Mouse (Mus musculus): ENCODE data around the gene Rims1.

The Rims1 gene

DNA sequence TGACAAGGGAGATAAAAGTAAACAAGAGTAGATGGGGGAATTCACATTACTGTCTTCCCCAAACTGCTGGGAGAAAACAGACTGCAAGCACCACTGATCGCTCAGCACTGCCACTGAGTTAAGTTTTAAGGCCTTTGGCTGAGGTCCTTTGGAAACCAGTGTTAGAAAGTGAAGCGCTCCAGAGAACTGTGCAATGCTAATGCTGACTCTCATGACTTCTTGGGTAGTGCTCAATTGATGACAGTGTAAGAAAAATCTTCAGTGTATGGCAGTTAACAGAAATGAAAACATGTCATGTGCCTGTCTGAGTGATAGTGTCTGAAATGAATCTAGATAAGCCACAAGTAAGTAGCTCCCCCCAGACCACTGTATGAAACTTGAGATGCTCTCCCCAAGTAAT lies 111.3 kb downstream of the Rims1 start:
- no peak for DNase-seq (ENCODE audit: low read depth)

DNA sequence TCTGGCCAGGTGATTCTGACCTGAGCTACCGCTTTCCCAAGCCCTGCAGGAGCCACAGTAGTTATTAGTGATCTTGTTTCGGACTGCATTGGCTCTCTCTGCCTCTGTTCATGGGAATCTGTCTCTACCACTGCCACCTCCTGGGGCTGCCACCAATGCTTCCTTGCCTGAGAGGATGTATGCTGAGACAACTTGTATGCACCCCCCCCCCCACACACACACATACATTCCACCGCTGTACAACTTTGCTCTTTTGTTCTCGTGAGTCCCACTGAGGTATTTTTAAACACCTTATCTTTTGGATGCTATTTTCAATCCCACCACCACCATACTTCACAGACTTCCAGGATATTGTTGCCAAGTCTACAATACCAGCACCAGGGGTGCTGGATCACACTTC lies 122.3 kb downstream of the Rims1 start:
- DNase-seq (ENCODE audit: low read depth) = no peak

DNA sequence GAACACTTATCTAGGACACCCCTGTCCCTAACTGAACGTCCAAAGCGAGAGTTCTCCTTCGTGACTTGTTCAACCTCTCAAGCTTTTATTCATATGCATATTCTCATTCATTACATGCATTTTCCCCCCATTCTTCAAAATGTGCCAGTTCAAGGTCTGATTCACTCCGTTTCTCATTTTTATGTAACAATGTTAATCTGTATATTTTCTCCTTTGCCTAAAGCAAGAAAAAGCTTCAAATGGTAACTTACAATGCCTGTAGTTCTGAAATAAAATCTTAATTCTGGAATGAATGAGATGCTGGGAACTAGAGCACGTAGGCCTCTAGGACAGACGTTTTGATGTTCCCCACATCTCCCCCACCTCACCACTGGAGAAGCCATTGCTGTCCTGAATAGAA lies 141.6 kb downstream of the Rims1 start:
- DNase-seq (ENCODE audit: low read depth) = no peak

DNA sequence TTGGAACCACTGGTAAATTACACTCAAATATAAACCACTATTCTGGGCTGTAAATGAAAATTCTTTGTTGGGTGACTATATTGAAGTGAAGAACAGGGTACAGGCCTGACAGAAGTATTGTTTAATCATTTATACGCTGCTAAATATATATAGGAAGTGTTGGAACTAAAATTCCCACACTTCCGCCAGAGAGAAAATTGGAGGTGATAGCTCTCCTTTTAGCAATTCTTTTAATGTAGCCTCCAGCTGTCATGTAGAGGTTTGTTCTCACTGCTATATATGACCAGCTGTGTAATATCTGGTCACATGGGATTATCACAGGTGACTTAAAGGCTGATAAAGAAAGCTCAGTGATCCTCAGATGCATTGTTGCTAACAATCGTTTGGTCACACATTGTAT lies 144.0 kb downstream of the Rims1 start:
- DNase-seq (ENCODE audit: low read depth) = no peak

DNA sequence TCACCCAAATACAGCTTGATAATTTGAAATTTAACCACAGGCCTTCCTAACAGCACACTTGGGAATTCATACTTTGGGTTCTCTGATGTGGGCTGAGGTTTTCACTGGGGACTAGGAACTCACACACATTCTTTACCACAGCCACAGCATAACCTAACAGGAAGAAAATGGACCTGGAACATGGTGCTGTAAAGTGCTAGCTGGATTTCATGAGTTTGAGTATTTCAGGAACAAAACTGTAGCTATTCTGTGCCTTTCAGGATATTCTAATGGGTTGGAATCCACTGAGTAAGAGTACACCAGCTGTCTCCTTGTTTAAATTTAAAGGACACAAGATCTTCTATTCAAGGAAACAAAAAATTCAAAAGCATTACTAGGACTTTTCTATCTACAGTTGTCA lies 149.8 kb downstream of the Rims1 start:
- DNase-seq (ENCODE audit: low read depth) = no peak

DNA sequence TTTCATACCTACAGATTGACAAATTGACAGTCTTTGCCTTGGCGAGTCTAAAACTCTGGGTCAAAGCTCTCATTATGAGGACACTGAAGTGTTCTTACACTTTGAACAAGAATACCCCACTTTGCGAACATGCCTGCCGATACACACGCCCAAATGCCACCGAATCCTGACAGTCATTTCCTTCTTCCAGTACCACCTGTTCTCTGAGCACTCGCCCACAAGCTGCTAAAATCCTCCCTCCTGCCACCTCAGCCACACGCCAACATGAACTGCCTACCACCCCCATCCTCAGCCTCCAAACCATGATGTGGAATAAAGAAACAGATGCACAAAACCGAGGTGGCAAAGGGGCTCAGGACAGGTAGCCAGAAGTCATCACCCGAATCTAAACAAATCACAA lies 150.9 kb downstream of the Rims1 start:
- DNase-seq (ENCODE audit: low read depth) = no peak

DNA sequence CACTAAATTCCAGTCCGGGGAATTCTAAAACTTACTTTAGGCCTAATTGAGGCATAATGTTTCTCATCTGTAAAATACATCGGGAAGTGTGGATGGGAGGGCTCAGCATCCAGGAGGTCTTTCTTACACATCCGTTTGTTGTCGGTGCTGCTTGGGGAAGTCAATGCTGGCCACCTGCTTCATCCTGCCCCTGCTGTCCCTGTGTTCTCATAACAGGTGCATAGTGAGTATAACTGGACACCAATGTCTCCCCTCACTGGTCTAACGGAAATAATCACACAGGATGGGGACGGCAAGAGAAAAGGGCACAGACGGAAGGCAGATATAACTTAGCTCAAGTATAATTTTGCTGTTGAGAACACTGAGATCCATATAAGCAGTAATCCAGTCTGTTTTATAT lies 155.2 kb downstream of the Rims1 start:
- DNase-seq (ENCODE audit: low read depth) = no peak

DNA sequence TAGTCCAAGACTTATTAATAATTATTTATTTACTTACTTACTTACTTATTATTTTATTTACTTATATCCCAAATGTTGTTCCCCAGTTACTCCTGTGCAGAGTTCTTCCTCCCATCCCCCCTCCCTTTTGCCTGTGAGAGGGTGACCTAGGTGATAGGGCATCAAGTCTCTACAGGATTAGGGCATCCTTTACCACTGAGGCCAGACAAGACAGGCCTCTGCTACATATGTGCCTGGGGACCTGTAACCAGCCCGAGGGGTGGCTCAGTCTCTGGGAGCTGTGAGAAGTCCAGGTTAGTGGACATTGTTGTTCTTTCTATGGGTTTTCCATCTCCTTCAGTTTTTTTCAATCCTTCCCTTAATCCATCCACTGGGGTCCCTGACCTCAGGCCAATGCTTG lies 156.4 kb downstream of the Rims1 start:
- no peak for DNase-seq (ENCODE audit: low read depth)

DNA sequence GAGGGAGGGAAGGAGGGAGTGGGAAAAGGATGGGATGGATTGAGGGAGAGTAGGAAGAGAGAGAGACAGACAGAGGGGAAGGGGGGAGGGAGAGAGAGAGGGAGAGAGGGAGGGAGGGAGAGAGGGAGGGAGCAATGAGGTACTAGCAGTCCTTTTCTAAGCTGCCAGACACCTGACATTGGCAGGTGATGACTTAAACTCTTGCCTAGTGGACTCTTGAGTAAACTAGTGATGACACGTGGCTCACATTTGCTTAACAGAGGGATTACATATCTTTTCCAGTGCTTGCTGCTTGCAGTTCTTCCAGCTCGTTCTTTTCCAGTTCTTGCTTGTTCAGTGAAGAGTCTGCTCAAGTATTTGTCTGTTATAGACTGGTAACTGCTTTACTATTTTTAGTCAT lies 160.5 kb downstream of the Rims1 start:
- DNase-seq (ENCODE audit: low read depth) = no peak

DNA sequence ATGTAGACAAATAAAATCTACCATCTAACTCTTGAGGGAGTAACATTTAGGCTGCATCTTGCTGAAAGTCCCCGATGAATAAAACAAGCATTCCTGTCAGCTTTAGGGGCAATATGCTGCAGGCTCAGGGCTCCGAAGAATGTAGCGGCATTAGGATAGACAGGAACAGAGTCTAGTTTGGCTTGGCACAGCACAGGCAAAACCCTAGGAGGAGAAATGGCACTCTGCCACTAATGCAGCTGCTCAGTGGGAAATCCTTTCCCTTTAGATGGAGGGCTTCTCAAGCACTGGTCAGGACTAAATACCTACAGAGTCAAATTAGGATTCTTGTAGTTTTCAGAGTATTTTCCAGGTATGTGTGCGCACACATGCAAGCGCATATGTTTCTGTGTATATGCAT lies 165.2 kb downstream of the Rims1 start:
- no peak for DNase-seq (ENCODE audit: low read depth)

DNA sequence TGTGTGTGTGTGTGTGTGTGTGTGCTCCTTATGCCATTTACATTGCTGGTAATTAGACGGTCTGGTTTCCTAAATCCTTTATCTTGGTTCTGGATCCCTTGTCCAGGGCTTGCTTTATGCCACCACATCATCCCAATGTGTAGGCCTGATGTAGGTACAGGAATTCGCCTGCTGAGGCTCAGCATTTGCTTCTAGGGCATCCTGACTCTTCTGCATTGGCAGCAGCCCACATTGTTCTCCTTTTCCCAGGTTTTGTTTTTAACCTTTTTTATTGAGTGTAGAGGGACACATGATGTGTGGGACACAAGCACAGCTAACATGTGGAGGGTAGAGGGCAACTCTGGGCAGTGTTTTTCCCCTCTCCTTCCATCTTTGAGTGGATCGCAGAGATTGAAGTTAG lies 166.1 kb downstream of the Rims1 start:
- DNase-seq (ENCODE audit: low read depth) = no peak

DNA sequence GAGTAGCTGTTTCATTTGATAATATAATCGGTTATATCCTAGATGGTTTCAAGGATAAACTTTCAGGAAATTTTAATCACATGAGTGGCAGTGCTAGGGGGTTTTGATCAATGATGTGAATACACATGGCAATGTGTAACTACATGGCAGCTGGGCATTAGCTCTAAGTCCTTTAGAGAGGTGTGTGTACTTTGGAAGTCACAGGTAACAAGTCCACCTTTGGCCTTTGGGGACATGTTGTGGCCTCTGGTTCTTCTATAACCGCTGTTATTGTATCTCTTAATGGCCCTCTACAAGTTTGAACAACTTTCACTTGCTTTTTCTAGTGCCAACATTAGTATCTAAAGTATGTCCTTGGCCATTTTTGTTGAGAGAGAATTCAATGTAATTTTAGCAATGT lies 171.9 kb downstream of the Rims1 start:
- DNase-seq (ENCODE audit: low read depth) = no peak

DNA sequence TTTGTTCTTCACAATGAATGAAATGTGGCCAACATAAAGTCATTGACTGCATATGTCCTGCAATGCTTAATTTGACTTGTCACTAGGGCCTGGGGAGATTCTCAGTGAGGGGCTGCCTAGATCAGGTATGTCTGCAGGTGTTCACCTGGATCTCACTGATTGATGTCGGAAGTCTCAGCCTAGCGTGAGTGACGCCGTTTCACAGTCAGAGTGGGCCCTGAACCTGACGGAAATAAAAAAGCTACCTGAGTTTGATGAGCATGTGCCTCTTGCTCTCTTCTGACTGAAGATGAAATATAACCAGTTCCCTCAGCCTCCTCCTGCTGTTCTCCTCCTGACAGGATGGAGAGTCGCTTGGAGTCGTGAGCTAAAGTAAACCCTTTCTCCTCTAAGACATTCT lies 173.2 kb downstream of the Rims1 start:
- DNase-seq (ENCODE audit: low read depth) = no peak

DNA sequence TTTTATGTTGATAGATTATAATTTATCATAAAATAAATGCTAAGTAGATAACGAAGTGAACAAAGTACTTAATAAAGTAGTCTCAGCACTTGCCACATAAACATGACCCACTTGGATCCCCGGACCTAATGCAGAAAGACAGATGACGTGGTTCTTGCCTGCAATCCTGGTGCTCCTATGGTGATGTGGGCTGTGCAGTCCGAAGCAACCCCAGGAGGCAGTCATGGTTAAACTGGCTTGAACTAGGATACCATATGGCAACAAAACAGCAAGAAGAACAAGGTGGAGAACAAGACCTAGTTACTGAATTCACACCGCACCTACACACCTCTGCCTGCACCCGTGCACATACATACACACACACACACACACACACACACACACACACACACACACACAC lies 173.8 kb downstream of the Rims1 start:
- DNase-seq (ENCODE audit: low read depth) = no peak

DNA sequence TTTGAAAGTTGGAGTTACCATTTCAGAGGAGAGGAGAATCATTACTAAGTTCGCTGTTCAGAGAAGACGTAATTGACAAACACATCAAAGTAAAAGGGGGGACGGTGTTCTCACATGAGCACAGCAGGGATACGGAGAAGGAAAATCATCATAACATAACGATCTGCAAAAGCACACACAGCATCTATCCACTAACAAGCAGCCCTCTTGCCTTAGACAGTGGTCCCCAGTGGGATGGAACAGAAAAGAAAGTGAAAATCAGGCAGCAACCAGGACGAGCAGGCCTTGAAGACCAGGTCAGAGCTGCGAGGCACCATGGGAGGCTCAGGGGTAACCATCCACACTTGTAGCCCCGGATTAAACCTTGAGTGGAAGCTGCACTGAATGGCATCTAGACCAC lies 176.8 kb downstream of the Rims1 start:
- no peak for DNase-seq (ENCODE audit: low read depth)

DNA sequence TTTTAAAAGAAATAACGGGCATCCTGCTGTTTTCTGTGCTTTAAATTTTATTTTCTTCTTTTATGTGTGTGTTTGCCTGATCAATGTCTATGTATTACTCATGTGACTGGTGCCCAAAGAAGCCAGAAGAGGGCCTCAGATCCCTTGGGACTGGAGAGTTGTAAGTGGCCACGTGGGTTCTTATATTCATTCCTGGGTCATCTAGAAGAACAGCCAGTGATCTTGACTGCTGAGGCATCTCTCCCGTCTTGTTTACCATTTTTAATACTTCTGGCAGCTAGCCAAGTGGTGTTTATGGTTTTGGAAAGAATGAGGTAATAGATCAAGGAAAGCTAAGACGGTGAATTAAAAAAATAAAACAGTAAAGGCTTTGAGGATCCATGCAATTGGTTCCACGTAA lies 178.8 kb downstream of the Rims1 start:
- DNase-seq (ENCODE audit: low read depth) = peak; percentile 1

DNA sequence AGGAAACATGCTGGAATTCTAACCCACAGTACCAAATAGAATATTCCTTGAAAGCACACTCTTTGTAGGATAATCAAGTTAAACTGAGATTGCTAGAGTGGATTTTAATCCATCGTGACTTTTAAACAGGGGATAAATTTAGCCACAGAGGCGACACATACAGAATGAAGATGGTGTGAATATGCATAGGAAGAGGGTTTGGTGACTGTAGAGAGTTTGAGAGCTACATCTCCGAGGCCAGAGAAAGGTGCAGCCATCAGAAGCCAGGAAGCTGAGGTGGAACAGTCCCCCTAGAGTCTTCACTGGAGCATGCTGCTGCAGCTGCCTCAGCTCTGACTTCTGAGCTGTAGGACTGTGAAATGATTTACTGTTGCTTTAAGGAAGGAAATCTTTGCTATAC lies 179.5 kb downstream of the Rims1 start:
- no peak for DNase-seq (ENCODE audit: low read depth)

DNA sequence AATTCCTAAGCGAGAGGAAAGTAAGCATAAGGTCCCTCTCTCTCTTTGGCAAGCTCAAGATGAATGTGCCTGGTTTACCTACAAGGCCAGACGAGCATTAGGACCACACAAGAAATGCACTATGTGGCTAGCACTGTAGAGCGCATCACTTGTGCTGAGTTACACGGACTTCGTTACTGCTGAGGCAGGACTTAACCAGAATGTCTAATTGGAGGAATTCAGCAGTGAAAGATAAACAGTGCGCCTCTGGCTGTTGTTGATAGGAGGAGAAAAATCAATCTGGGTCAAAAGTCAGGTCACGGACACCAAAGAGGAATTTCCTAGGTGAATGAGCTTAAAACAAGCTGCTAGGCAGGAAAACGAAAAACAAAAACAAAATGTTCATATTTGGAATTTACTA lies 185.0 kb downstream of the Rims1 start:
- DNase-seq (ENCODE audit: low read depth) = no peak

DNA sequence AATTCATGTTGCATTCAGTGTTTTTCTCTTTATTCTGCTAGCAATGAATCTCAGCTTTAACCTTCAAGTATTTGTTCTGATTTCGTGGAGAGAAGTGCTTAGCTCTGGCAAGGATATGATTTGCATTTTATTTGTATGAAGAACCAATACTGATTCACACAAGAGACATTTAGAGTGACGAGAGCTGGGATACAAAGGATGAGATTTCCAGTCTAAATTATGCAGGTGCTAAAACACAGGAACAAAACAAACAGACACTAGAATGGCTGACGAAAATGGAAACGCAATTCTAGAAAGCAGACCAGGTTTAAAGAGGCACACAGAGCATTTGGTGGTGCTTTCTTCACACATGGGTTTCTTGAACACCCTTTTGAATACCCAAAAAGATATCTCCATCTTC lies 190.2 kb downstream of the Rims1 start:
- no peak for DNase-seq (ENCODE audit: low read depth)

DNA sequence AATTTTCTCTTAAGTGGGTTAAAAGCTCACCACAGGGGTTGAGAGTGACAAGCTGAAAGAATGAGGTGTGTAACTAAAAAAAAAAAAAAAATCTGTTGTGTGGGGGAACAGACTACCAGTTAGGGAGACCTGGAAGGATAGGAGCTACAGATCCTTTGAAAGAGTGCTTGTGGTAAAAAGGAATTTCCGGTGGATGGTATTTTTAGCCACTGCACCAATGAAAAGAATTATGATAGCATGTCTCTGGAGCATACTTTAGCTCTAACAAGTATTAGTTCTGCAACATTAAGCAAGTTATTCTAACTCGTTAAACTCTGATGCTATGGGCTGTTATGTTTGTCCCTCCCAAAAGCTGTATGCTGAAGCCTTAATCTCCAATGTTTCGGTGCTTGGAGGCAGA lies 192.2 kb downstream of the Rims1 start:
- no peak for DNase-seq (ENCODE audit: low read depth)

DNA sequence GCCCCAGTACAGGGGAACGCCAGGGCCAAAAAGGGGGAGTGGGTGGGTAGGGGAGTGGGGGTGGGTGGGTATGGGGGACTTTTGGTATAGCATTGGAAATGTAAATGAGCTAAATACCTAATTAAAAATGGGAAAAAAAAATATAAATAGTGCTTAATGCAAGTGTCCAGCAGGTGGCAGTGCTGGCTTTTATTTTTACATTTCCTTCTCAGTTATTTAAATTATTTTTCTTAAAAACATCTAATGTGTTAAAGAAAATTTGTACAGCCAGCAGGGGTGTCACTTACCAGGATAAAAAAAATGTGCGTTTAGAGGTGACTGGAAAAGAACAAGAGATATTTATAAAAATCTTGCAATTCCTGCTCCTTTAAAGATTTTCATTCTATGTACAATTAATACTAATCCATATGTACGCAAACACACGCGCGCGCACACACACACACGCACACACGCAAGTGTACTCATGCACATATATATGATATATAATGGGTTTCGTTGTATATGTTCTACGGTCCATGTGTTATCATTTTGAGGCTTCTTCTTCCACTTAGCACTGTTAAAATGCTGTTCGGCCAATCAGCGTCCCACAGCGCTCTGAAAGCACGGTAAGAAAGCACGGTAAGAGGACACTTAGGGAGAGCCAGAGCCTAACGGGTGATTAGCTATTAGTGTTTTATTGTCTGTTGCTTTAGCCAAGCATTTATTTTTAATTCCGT lies 201.3 kb downstream of the Rims1 start:
- DNase-seq (ENCODE audit: low read depth) = peak; percentile 11

DNA sequence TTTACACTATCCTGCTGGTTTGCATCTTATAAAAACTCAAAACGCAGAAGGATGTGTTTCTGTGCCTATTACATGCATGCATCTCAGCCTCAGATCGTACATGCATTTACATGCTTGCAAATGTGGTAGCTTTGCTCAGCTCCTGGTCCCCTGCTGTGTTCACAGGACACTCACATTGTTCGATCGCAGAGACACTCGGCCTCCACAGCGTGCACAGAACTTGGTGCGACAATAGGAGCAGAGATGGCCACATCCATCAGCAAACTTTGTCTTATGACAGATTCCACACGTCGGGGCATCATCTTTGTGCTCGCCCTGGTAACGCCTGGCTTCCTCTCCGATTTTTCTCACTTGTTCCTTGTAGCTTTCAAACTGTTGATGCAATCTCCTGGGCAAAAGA lies 209.6 kb downstream of the Rims1 start:
- no peak for DNase-seq (ENCODE audit: low read depth)

DNA sequence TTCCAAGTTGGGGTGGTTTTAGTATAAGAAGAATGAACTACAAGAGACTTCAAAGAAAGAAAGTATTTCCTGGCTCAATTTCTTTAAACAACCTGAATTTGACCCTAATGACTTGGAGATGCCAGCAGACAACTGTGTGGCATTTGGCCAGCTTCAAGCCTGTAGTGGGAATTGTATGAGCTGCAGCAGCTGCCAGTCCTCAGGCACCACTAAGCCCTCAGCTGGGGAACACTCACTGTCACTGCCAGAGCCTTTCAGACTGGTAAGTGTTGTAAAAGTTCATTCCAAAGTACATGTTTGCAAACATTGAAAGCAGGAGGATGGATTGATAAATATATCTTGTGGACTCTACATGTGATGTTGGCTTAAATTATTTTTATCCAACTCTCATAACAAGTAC lies 211.0 kb downstream of the Rims1 start:
- no peak for DNase-seq (ENCODE audit: low read depth)

DNA sequence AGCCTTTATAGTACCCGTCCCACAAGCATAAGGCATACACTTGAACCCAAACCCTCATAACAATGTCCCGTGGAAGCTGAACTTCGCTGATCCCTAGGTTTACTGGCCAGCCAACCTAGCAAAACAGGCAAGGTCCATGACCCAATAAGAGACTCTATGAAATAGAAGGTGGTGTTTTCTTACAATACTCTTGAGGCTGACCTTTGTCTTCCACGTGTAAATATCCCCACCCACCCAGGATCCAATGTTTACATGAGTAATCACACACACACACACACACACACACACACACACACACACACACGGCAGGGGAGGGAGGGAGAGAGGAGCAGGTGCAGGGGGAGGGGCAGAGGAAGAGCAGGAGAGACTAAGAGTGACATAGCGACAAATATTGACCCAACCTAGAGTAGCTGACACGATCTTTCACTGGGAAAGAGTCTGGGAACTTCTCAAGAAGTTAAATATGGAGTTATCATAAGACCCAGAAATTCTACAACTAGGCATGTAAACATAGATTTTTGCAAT lies 217.9 kb downstream of the Rims1 start:
- no peak for DNase-seq (ENCODE audit: low read depth)

DNA sequence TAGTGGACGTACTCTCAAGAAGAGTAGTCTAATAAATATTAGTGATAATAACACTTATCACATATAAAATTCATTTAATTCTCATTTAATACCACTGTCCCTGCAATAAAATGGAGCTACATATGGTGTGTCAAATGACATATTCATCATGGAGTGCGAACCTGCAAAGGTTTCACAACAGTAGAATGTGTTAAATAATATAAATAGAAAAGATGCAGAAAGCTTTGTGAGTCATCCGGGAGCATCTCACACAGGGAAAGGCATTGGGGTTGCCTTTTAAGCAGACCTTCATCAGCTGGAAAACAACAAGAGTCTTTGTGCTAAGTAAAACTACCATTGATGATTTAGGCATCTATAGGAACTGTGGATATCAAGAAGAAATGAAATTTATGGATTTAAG lies 220.2 kb downstream of the Rims1 start:
- DNase-seq (ENCODE audit: low read depth) = no peak
